Mouse (Mus musculus): ENCODE measurements around the gene Dgat2l6.

DNA sequence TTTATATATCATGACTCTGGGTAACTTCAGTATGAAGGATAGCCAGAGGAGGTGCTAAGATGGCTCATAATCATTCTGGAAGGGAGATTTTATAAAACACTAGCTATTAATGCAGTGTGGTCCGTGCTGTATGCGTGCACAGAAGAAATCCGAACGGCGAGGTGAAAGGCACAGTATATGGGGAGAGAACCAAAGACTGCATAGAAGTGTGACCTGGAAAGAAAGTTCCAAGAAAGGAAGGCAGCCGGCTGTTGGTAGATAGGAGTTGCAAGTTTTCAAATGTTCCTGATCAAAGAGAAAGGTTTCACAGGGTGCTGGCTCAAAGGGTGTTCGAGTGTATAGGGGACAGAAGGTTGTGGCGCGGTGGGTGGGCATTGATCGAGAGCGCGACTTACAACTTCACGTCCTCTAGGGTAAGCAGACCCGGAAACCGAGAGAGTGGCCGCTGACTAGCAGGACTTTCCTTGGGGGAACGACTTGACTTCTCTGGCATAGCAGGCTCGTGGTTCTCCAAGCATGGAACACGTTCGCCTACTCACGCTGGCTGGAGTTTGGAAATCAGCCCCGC is 31.1 kb upstream of the Dgat2l6 start:
- TF ChIP-seq CTCF (IDR thresholded peaks at IDR 0.05; ENCODE audit: insufficient read depth, low read length) (no peak), POLR2A (IDR thresholded peaks at IDR 0.05; ENCODE audit: borderline replicate concordance, extremely low read depth, low read depth, low read length) (no peak)

Data from lung, adult 2 months (tissue).